Mouse (Mus musculus) hindbrain, embryonic 14.5 days (tissue): ENCODE measurements around the gene Slc35e1. TPM values are rescaled to one million over a fixed set of nuclear protein-coding genes. Genes with fewer than 3 reads are reported as not detected.
A peak's percentile ranks its signal among the peaks of the same experiment; 100 is the strongest.

Experiments
- ATAC-seq: fragments of 200-750 bp; cut with Nextera tagmentation; 2 replicates; pipeline ENCODE4 v1.8.0; 2017; ENCODE audit warnings: moderate number of reproducible peaks, mild to moderate bottlenecking, moderate TSS enrichment, moderate library complexity; ENCODE audit not compliant: low FRiP score
- DNase-seq: peaks from one replicate; pipeline ENCODE4 v3.0.0-alpha.2; 2015; ENCODE audit warnings: low spot score
- H3K27ac ChIP-seq: fragments of 300-500 bp; sonication (generic); 2 replicates; pipeline ENCODE4 v1.5.1; 2014; ENCODE audit warnings: mild to moderate bottlenecking, moderate library complexity
- H3K27me3 ChIP-seq: fragments of 300-500 bp; sonication (generic); 2 replicates; pipeline ENCODE4 v1.6.1; 2014; ENCODE audit warnings: mild to moderate bottlenecking, low read length, mixed read lengths; ENCODE audit not compliant: control insufficient read depth, insufficient read depth
- H3K36me3 ChIP-seq: fragments of 300-500 bp; sonication (generic); replicated peaks from 2 replicates; pipeline ENCODE4 v1.6.1; 2014; ENCODE audit not compliant: control insufficient read depth, insufficient read depth
- H3K4me1 ChIP-seq: fragments of 300-500 bp; sonication (generic); replicated peaks from 2 replicates; pipeline ENCODE4 v1.6.1; 2014; ENCODE audit warnings: antibody characterized with exemption, low read length, mixed read lengths; ENCODE audit not compliant: control insufficient read depth, insufficient read depth
- H3K4me2 ChIP-seq: fragments of 300-500 bp; sonication (generic); replicated peaks from 2 replicates; pipeline ENCODE4 v1.6.1; 2014; ENCODE audit warnings: mild to moderate bottlenecking, moderate library complexity
- H3K4me3 ChIP-seq: fragments of 300-500 bp; sonication (generic); replicated peaks from 2 replicates; pipeline ENCODE4 v1.5.1; 2014; ENCODE audit warnings: mild to moderate bottlenecking, low read length
- H3K9ac ChIP-seq: fragments of 300-500 bp; sonication (generic); 2 replicates; pipeline ENCODE4 v1.6.1; 2014
- H3K9me3 ChIP-seq: fragments of 300-500 bp; sonication (generic); 2 replicates; pipeline ENCODE4 v1.6.1; 2016; ENCODE audit warnings: low read length; ENCODE audit not compliant: control insufficient read depth
- WGBS: fragments of 180-500 bp; shearing (Covaris S2); extraction: QIAGEN DNeasy Blood & Tissue Kit; methylation state at CpG from one replicate; pipeline ENCODE4 v1.1.7; 2014; 5-methylcytosine and 5-hydroxymethylcytosine counted together
- polyA plus RNA-seq: library from polyadenylated mRNA; unstranded; fragments of >200 nt; fragmentation: Nextera tagmentation; extraction: Ambion mirVana; gene quantifications from 2 replicates; pipeline ENCODE4 v1.2.1, GENCODE M21; 2014

Slc35e1 gene
- polyA plus RNA-seq, 1 experiment from 2014 or later = 12.8 TPM

GRCm38 (mm10) chr8:72492622-72493081 is 238 bp upstream of the Slc35e1 start:
- Histone ChIP-seq H3K27me3 (no peaks in the 10 kb centered on the region), H3K4me1 (peaks cover 20% of the 10 kb centered on the region), H3K4me2 (peak overlapping the region; percentile 82), H3K9ac (peak overlapping the region; percentile 77), H3K9me3 (no peaks in the 10 kb centered on the region), H3K27ac (peak overlapping the region; percentile 82), H3K4me3 (peak overlapping the region; percentile 82), H3K36me3 (peaks cover 43% of the 10 kb centered on the region)
- ATAC-seq (peak; percentile 98), DNase-seq (peak; percentile 100)
- under 1% methylated on average over 50 of the region's 56 CpGs for WGBS

GRCm38 (mm10) chr8:72491017-72491416 is 1.4 kb downstream of the Slc35e1 start:
- Histone ChIP-seq H3K4me1 (peaks cover 20% of the 10 kb centered on the region), H3K27me3 (no peaks in the 10 kb centered on the region), H3K36me3 (peaks cover 48% of the 10 kb centered on the region), H3K9ac (no peak overlapping the region; the same call in 1 of the 2 replicates), H3K4me2 (peak overlapping the region; percentile 82), H3K4me3 (no peak overlapping the region), H3K9me3 (no peaks in the 10 kb centered on the region), H3K27ac (no peak overlapping the region)
- ATAC-seq = no peak
- no peak for DNase-seq
- 91% methylated on average over 2 of the region's 2 CpGs for WGBS

GRCm38 (mm10) chr8:72487014-72487413 is 5.4 kb downstream of the Slc35e1 start:
- peaks cover 63% of the 10 kb centered on the region for H3K36me3 ChIP-seq

GRCm38 (mm10) chr8:72485456-72486199 is 6.8 kb downstream of the Slc35e1 start:
- H3K9me3 ChIP-seq = no peaks in the 10 kb centered on the region
- no peaks in the 10 kb centered on the region for H3K27me3 ChIP-seq
- no peak overlapping the region for H3K4me2 ChIP-seq
- no peak overlapping the region for H3K27ac ChIP-seq
- DNase-seq (no peak), ATAC-seq (no peak)
- H3K4me1 ChIP-seq = no peaks in the 10 kb centered on the region
- no peak overlapping the region for H3K9ac ChIP-seq
- WGBS = 84% methylated on average over 6 of the region's 6 CpGs
- no peak overlapping the region for H3K4me3 ChIP-seq
- peaks cover 75% of the 10 kb centered on the region for H3K36me3 ChIP-seq

More at GRCm38 (mm10) chr8:72487014-72487413, 5.4 kb downstream of the Slc35e1 start:
- Histone ChIP-seq H3K9me3 (no peaks in the 10 kb centered on the region), H3K9ac (no peak overlapping the region), H3K4me1 (peaks cover 9% of the 10 kb centered on the region), H3K27ac (no peak overlapping the region), H3K27me3 (no peaks in the 10 kb centered on the region), H3K4me2 (no peak overlapping the region), H3K4me3 (no peak overlapping the region)
- DNase-seq = no peak
- ATAC-seq = no peak

DNA sequence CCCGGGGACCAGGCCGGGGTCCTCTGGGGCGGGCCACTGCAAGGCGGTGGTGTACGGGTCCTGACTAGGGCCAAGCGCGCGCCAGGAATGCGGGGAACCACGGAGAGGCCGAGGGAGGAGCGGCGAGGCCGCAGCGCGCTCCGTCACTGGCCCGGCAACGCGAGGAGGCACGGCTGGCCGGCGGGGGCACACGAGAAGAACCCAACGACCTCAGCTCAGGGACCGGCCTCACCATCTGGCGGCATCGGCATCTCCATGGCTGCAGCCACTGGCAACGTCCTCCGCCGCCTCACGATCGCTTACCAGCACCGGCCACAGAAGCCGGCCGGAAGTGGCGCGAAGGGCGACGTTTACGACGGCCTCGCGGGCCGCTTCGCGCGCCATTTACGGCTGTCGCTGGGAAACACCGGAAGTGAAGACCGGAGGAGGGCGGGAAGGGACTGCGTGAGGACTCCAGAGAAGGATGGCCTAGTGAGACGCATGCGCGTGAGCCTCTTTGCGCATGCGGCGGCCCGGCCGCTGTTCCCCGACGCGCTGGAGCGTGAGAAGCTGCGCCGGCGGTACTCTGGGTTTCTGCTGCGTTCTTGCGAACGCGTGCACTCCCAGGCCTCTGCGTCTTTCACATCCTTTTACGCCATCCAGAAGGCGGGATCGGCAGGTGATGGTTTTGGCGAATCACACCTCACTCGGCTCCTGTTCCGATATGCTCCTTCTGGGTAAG is 17.4 kb downstream of the Slc35e1 start, which contains the start of gene Cherp:
Gene Cherp (minus strand): TSS at position 401 of the 721 bp plus-strand sequence.
- Histone ChIP-seq H3K4me3 (peak within 1 kb of the TSS; percentile 90), H3K9me3 (no peaks in the 10 kb centered on the region), H3K9ac (peak within 1 kb of the TSS; percentile 91), H3K27me3 (no peaks in the 10 kb centered on the region), H3K27ac (peak within 1 kb of the TSS; percentile 91), H3K4me1 (peaks cover 21% of the 10 kb centered on the region), H3K4me2 (peak within 1 kb of the TSS; percentile 98), H3K36me3 (peaks cover 34% of the 10 kb centered on the region)
- ATAC-seq = peak; percentile 96
- WGBS = under 1% methylated on average over 78 of the region's 80 CpGs
- peak; percentile 99 for DNase-seq

DNA sequence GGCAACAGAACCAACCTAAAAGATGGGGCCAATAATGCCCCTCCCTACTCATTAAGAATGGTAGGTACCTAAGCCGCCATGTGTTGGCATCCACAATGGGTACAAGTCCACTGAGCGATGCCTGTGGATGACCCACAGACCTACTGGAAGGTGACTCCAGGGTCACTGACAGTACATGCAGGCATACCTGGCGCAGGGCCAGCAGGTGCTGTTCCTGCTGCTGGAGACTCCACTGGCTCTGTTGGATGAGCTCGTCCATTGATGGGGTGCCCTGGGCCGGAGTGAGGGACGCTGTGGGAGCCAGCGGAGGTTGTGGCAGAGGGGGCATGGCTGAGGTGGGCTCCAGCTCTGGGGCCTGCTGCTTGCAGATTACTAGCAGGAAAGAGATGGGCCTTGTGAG is 21.7 kb downstream of the Slc35e1 start:
- Histone ChIP-seq H3K4me3 (no peak overlapping the region), H3K4me1 (peaks cover 13% of the 10 kb centered on the region), H3K36me3 (peaks cover 77% of the 10 kb centered on the region), H3K4me2 (no peak overlapping the region), H3K9me3 (no peaks in the 10 kb centered on the region), H3K9ac (no peak overlapping the region), H3K27ac (no peak overlapping the region), H3K27me3 (no peaks in the 10 kb centered on the region)
- 91% methylated on average over 7 of the region's 7 CpGs for WGBS
- DNase-seq (no peak), ATAC-seq (no peak)

DNA sequence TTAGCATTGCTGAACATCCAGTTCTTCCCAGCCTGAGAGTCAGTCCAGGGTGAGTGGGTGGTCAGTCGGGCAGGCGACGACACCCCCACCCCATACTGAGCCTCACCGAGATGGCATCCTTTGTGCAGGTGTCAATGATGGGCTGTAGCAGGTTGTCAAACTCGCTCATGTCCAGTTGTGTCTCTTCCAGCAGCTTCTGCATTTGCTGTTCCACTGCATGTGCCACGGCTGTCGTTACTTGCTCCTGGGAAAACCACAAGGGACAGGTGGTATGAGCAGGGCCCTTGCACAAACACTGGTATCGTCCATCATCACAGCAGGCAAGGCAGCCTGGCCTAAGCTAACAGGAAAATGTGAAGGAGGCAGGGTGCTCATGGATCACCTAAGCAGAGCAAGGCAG is 22.4 kb downstream of the Slc35e1 start:
- H3K4me1 ChIP-seq = peaks cover 12% of the 10 kb centered on the region
- H3K9me3 ChIP-seq = no peaks in the 10 kb centered on the region
- H3K36me3 ChIP-seq = peaks cover 84% of the 10 kb centered on the region
- 95% methylated on average over 8 of the region's 8 CpGs for WGBS
- no peak for DNase-seq
- no peaks in the 10 kb centered on the region for H3K27me3 ChIP-seq
- H3K4me3 ChIP-seq = no peak overlapping the region
- no peak overlapping the region for H3K9ac ChIP-seq
- no peak overlapping the region for H3K27ac ChIP-seq
- no peak overlapping the region for H3K4me2 ChIP-seq
- ATAC-seq = no peak

- peaks cover 10% of the 10 kb centered on the region for H3K4me1 ChIP-seq
- H3K9ac ChIP-seq = no peak overlapping the region
- no peak overlapping the region for H3K4me2 ChIP-seq
- 91% methylated on average over 2 of the region's 2 CpGs for WGBS
- H3K27ac ChIP-seq = no peak overlapping the region
- peaks cover 91% of the 10 kb centered on the region for H3K36me3 ChIP-seq
- ATAC-seq = no peak
- DNase-seq = no peak
- H3K9me3 ChIP-seq = no peaks in the 10 kb centered on the region
- H3K4me3 ChIP-seq = no peak overlapping the region
- H3K27me3 ChIP-seq = no peaks in the 10 kb centered on the region
Observed at GRCm38 (mm10) chr8:72469243-72469642, 23.2 kb downstream of the Slc35e1 start.

DNA sequence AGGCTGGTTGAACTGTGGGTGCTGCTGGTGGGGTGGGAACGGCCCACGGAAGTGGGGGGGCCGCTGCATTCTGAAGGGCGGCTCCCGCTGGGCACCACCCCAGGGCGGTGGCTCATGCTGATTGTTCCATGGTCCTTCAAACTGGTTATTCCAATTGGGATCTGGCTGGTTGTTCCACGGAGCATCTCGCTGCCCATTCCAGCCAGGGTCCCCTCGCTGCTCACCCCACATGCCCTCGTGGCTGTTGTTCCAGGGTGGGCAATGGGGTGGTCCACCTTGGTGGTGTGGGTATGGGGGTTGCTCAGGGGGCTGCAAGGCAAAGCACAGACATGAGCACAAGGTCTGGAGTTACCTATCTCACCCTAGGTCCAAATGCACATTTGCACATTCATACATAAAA is 28.2 kb downstream of the Slc35e1 start:
- DNase-seq = no peak

More for the DNA sequence above, 28.2 kb downstream of the Slc35e1 start:
- no peaks in the 10 kb centered on the region for H3K27me3 ChIP-seq
- H3K36me3 ChIP-seq = peaks cover 100% of the 10 kb centered on the region
- H3K9me3 ChIP-seq = no peaks in the 10 kb centered on the region
- H3K9ac ChIP-seq = no peak overlapping the region
- H3K4me3 ChIP-seq = no peak overlapping the region
- H3K4me2 ChIP-seq = no peak overlapping the region
- 95% methylated on average over 10 of the region's 10 CpGs for WGBS
- no peak for ATAC-seq
- H3K27ac ChIP-seq = no peak overlapping the region
- no peaks in the 10 kb centered on the region for H3K4me1 ChIP-seq
